23 mouse cellular contexts compared by ENCODE assay signal in genomic region chr1:165179321-165179720, GRCm38 (mm10). TPM values are rescaled to one million over a fixed set of nuclear protein-coding genes. Genes with fewer than 3 reads are reported as not detected.
"Had no signal": no experiment of that assay in that cellular context is flagged by ENCODE, and none has a peak within 500 bp of the region (broad histone marks: within the 10 kb centered on the region; RNA-seq: fewer than 3 reads in every experiment).

No protein-coding gene starts in this region.

- ATAC-seq: liver, postnatal 0 days; lung, postnatal 0 days; midbrain, embryonic 13.5 days; midbrain, embryonic 15.5 days had no signal

- H3K4me1 ChIP-seq: midbrain, embryonic 13.5 days; midbrain, embryonic 15.5 days; neural tube, embryonic 12.5 days had no signal

- H3K27ac ChIP-seq: lung, embryonic 15.5 days; macrophage; midbrain, embryonic 13.5 days; midbrain, embryonic 15.5 days; neural tube, embryonic 12.5 days had no signal

- H3K9ac ChIP-seq: liver, postnatal 0 days; lung, embryonic 15.5 days; midbrain, embryonic 13.5 days; midbrain, embryonic 15.5 days; neural tube, embryonic 12.5 days had no signal

- DNase-seq: liver, postnatal 0 days; lung, adult 2 months; lung, postnatal 14 days; lung, postnatal 36 days; right cerebral cortex, postnatal 25 days; right cerebral cortex, postnatal 4 days; spleen, adult 18-20 months; thymus, adult 18-20 months; thymus, postnatal 14 days; thymus, postnatal 36 days had no signal

- H3K36me3 ChIP-seq: midbrain, embryonic 13.5 days; midbrain, embryonic 15.5 days; neural tube, embryonic 12.5 days had no signal

- H3K4me3 ChIP-seq: lung, embryonic 15.5 days; megakaryocyte, embryonic 14.5 days; midbrain, embryonic 13.5 days; midbrain, embryonic 15.5 days; neural tube, embryonic 12.5 days had no signal

- H3K27me3 ChIP-seq: lung, embryonic 15.5 days; megakaryocyte, embryonic 14.5 days; midbrain, embryonic 13.5 days; midbrain, embryonic 15.5 days; neural tube, embryonic 12.5 days had no signal

- H3K4me2 ChIP-seq: lung, embryonic 15.5 days; midbrain, embryonic 13.5 days; midbrain, embryonic 15.5 days; neural tube, embryonic 12.5 days had no signal

- H3K9me3 ChIP-seq: lung, embryonic 15.5 days; megakaryocyte, embryonic 14.5 days; midbrain, embryonic 13.5 days; midbrain, embryonic 15.5 days; neural tube, embryonic 12.5 days had no signal

RNA-seq across cellular contexts. Expression of gene Tbx19, which starts 18.7 kb away (rescaled TPM):
- total RNA-seq: midbrain, postnatal 0 days; monocyte, adult 5-6 weeks; neutrophil, adult 5-6 weeks had no signal
- polyA plus RNA-seq: lung, postnatal 0 days; macrophage; midbrain, embryonic 13.5 days; neural tube, embryonic 12.5 days; neural tube, embryonic 14.5 days; stomach, embryonic 14.5 days; stomach, embryonic 16.5 days had no signal
